Mouse (Mus musculus) midbrain, embryonic 13.5 days (tissue): Measurements from ENCODE around the gene Ctse. TPM values are rescaled to one million over a fixed set of nuclear protein-coding genes. Genes with fewer than 3 reads are reported as not detected.

Experiments
- ATAC-seq: fragments of 200-750 bp; cut with Nextera tagmentation; 2 replicates; pipeline ENCODE4 v1.8.0; 2017; ENCODE audit warnings: mild to moderate bottlenecking, moderate TSS enrichment, moderate library complexity
- H3K27ac ChIP-seq: fragments of 300-500 bp; sonication (generic); 2 replicates; pipeline ENCODE4 v1.5.1; 2015; ENCODE audit warnings: inconsistent platforms, mild to moderate bottlenecking, moderate library complexity
- H3K27me3 ChIP-seq: fragments of 300-500 bp; sonication (generic); 2 replicates; pipeline ENCODE4 v1.6.1; 2015; ENCODE audit warnings: mild to moderate bottlenecking, inconsistent platforms
- H3K36me3 ChIP-seq: fragments of 300-500 bp; sonication (generic); 2 replicates; pipeline ENCODE4 v1.6.1; 2015; ENCODE audit warnings: mild to moderate bottlenecking, inconsistent platforms
- H3K4me1 ChIP-seq: fragments of 300-500 bp; sonication (generic); replicated peaks from 2 replicates; pipeline ENCODE4 v1.6.1; 2015; ENCODE audit warnings: inconsistent platforms
- H3K4me2 ChIP-seq: fragments of 300-500 bp; sonication (generic); replicated peaks from 2 replicates; pipeline ENCODE4 v1.6.1; 2015; ENCODE audit warnings: moderate library complexity, mild to moderate bottlenecking, inconsistent platforms
- H3K4me3 ChIP-seq: fragments of 300-500 bp; sonication (generic); replicated peaks from 2 replicates; pipeline ENCODE4 v1.5.1; 2015; ENCODE audit warnings: mild to moderate bottlenecking, inconsistent platforms
- H3K9ac ChIP-seq: fragments of 300-500 bp; sonication (generic); replicated peaks from 2 replicates; pipeline ENCODE4 v1.6.1; 2015; ENCODE audit warnings: mild to moderate bottlenecking, inconsistent platforms
- H3K9me3 ChIP-seq: fragments of 300-500 bp; sonication (generic); 2 replicates; pipeline ENCODE4 v1.6.1; 2016; ENCODE audit warnings: mild to moderate bottlenecking, inconsistent platforms
- WGBS: fragments of 180-500 bp; shearing (Covaris S2); methylation state at CpG from one replicate; pipeline ENCODE4 v1.1.7; 2015; 5-methylcytosine and 5-hydroxymethylcytosine counted together
- polyA plus RNA-seq: library from polyadenylated mRNA; unstranded; fragments of >200 nt; fragmentation: Nextera tagmentation; extraction: Ambion mirVana; gene quantifications from 2 replicates; pipeline ENCODE4 v1.2.1, GENCODE M21; 2015

Gene Ctse
- polyA plus RNA-seq, 1 experiment from 2014 or later, result not detected

- no peak overlapping the region for H3K4me2 ChIP-seq
- H3K4me1 ChIP-seq, result no peaks in the 10 kb centered on the region
- WGBS, result 82% methylated on average over 10 of the region's 10 CpGs
- no peak for ATAC-seq
- no peaks in the 10 kb centered on the region for H3K36me3 ChIP-seq
- H3K9ac ChIP-seq, result no peak overlapping the region
- H3K27ac ChIP-seq, result no peak overlapping the region
- no peaks in the 10 kb centered on the region for H3K9me3 ChIP-seq
- no peak overlapping the region for H3K4me3 ChIP-seq
- H3K27me3 ChIP-seq, result no peaks in the 10 kb centered on the region
Observed at GRCm38 (mm10) chr1:131711518-131711917, 73.4 kb downstream of the Ctse start.

GRCm38 (mm10) chr1:131712386-131712785, 74.3 kb downstream of the Ctse start:
- WGBS, result 30% methylated on average over 2 of the region's 2 CpGs

GRCm38 (mm10) chr1:131714388-131715337, 76.6 kb downstream of the Ctse start:
- no peak overlapping the region for H3K27ac ChIP-seq
- no peak overlapping the region for H3K4me2 ChIP-seq
- H3K9me3 ChIP-seq, result no peaks in the 10 kb centered on the region
- ATAC-seq, result no peak
- WGBS, result 67% methylated on average over 20 of the region's 20 CpGs
- no peaks in the 10 kb centered on the region for H3K4me1 ChIP-seq
- no peaks in the 10 kb centered on the region for H3K27me3 ChIP-seq
- no peaks in the 10 kb centered on the region for H3K36me3 ChIP-seq
- no peak overlapping the region for H3K4me3 ChIP-seq
- no peak overlapping the region for H3K9ac ChIP-seq

More at GRCm38 (mm10) chr1:131712386-131712785, 74.3 kb downstream of the Ctse start:
- no peaks in the 10 kb centered on the region for H3K9me3 ChIP-seq
- H3K4me2 ChIP-seq, result no peak overlapping the region
- peak; percentile 38; the same call in 1 of the 2 replicates for ATAC-seq
- no peaks in the 10 kb centered on the region for H3K4me1 ChIP-seq
- H3K27me3 ChIP-seq, result no peaks in the 10 kb centered on the region
- no peak overlapping the region for H3K9ac ChIP-seq
- H3K36me3 ChIP-seq, result no peaks in the 10 kb centered on the region
- H3K27ac ChIP-seq, result no peak overlapping the region
- no peak overlapping the region for H3K4me3 ChIP-seq

GRCm38 (mm10) chr1:131718952-131719694, 81.0 kb downstream of the Ctse start:
- no peak overlapping the region for H3K27ac ChIP-seq
- H3K4me2 ChIP-seq, result no peak overlapping the region
- no peak for ATAC-seq
- no peaks in the 10 kb centered on the region for H3K36me3 ChIP-seq
- no peak overlapping the region for H3K9ac ChIP-seq
- H3K9me3 ChIP-seq, result no peaks in the 10 kb centered on the region
- WGBS, result 59% methylated on average over 16 of the region's 16 CpGs
- H3K4me3 ChIP-seq, result no peak overlapping the region
- peaks cover 9% of the 10 kb centered on the region for H3K4me1 ChIP-seq
- H3K27me3 ChIP-seq, result no peaks in the 10 kb centered on the region

GRCm38 (mm10) chr1:131721989-131722388, 83.9 kb downstream of the Ctse start:
- H3K4me2 ChIP-seq, result no peak overlapping the region
- no peak overlapping the region for H3K4me3 ChIP-seq
- H3K36me3 ChIP-seq, result no peaks in the 10 kb centered on the region
- H3K27ac ChIP-seq, result no peak overlapping the region
- H3K27me3 ChIP-seq, result no peaks in the 10 kb centered on the region
- no peak for ATAC-seq
- 93% methylated on average over 3 of the region's 3 CpGs for whole genome bisulfite sequencing
- H3K9ac ChIP-seq, result no peak overlapping the region
- H3K9me3 ChIP-seq, result no peaks in the 10 kb centered on the region
- H3K4me1 ChIP-seq, result peaks cover 9% of the 10 kb centered on the region

- no peak overlapping the region for H3K27ac ChIP-seq
- H3K4me3 ChIP-seq, result no peak overlapping the region
- no peaks in the 10 kb centered on the region for H3K36me3 ChIP-seq
- peaks cover 9% of the 10 kb centered on the region for H3K4me1 ChIP-seq
- peak; percentile 48; the same call in 1 of the 2 replicates for ATAC-seq
- H3K9ac ChIP-seq, result no peak overlapping the region
- no peaks in the 10 kb centered on the region for H3K27me3 ChIP-seq
- H3K9me3 ChIP-seq, result no peaks in the 10 kb centered on the region
- no peak overlapping the region for H3K4me2 ChIP-seq
- 32% methylated on average over 4 of the region's 4 CpGs for WGBS
Observed at GRCm38 (mm10) chr1:131723549-131723948, 85.4 kb downstream of the Ctse start.

Other genes starting within 250 kb of the Ctse start
- 16.6 and 18.8 TPM in 2 replicates for gene Srgap2, start 111.0 kb upstream of the Ctse start, polyA plus RNA-seq
- gene Fam72a, start 110.4 kb upstream of the Ctse start, polyA plus RNA-seq, result 1.8 and 2.1 TPM in 2 replicates
- not detected in 2 replicates for gene Avpr1b, start 39.1 kb upstream of the Ctse start, polyA plus RNA-seq
- 0.63 and 1.1 TPM in 2 replicates for gene Rab7b, start 50.4 kb downstream of the Ctse start, polyA plus RNA-seq
- 0.03 TPM in 1 of 2 replicates, not detected in the other for gene Slc26a9, start 105.7 kb downstream of the Ctse start, polyA plus RNA-seq
- gene Pm20d1, start 159.1 kb downstream of the Ctse start, polyA plus RNA-seq, result 0.10 and 0.74 TPM in 2 replicates
- gene Slc41a1, start 189.2 kb downstream of the Ctse start, polyA plus RNA-seq, result 14.1 and 14.4 TPM in 2 replicates
- 7.7 and 7.8 TPM in 2 replicates for gene Rab29, start 228.9 kb downstream of the Ctse start, polyA plus RNA-seq